Mouse (Mus musculus): Measurements from ENCODE around the gene Ascc1.

DNA sequence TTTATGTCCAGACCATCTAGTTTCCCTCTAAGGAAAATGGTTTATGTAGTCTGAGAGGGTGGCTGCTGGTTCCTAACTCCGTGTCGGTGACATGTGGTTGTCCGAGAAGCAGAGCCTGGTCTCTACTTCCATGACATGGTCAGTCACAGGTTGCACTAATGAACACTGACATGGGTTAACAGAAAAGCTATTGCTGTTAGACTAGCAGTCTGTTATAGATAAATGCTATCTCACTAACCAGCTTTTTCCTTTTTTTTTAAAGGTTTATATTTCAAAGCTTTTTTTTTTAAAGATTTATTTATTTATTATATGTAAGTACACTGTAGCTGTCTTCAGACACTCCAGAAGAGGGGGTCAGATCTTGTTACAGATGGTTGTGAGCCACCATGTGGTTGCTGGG is 3.5 kb upstream of the Ascc1 start:
- TF ChIP-seq CTCF (IDR thresholded peaks at IDR 0.05; ENCODE audit: low read depth, low read length) (no peak), POLR2A (IDR thresholded peaks at IDR 0.05; ENCODE audit: extremely low read depth, insufficient read depth, low read length) (no peak)

All from liver, adult 2 months (tissue).